Mouse (Mus musculus): ENCODE measurements around the gene Sprr2a3.
"Not testable (repeated sequence)": the region's sequence is repeated elsewhere in the genome, so short reads cannot be mapped to it uniquely, and the experiment has no call there.

Gene Sprr2a3

DNA sequence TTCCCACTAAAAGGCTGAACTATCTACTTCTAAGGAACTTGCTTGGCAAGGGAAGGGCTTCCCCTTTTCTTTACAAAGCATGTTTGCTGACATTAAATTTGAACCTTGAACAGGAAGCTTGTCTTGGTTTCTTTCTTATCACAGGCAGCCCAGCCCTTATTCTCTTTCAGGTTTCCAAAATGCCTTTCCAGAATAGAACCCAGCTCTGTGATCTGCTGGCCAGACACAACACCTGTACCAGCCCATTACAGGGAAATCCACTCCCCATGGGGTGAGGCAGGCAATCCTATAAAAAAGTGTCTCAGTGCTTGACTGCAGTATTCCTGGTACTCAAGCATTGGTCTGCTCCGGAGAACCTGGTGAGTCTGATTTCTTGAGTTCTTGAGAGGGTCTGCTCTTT lies at the start of gene Sprr2a3:
Sprr2a3 (plus strand) TSS at position 317 of the 400 bp plus-strand sequence.
- DNase-seq (ENCODE audit: low spot score in 2 of 2): not testable (repeated sequence)

GRCm38 (mm10) chr3:92236463-92237189 lies 48.6 kb upstream of the Sprr2a3 start:
- DNase-seq (ENCODE audit: low spot score in 2 of 2): not testable (repeated sequence)

DNA sequence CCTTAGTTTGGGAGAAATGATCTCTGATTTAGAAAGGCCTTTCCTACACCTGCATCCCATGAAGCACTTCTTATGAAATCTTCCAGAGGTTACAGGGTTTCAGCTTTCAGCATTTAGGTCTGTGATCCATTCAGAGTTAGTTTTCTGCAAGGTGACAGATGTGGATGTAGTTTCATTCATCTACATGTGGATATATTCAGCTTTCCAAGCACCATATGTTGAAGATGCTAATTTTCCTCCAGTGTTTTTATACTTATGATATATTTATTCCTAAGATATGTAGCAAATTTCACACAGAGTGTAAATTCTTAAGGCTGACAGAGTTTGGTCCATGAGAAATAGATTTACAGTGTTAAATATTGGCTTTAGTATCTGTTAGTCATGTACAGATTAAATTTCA lies 46.5 kb upstream of the Sprr2a3 start:
- not testable (repeated sequence) for DNase-seq (ENCODE audit: low spot score in 2 of 2)

- DNase-seq (ENCODE audit: low spot score in 2 of 2): not testable (repeated sequence)
These were observed 46.0 kb upstream of the Sprr2a3 start for GRCm38 (mm10) chr3:92239197-92239596.

- not testable (repeated sequence) for DNase-seq (ENCODE audit: low spot score in 2 of 2)
These were observed 40.4 kb upstream of the Sprr2a3 start for GRCm38 (mm10) chr3:92244833-92245232.

DNA sequence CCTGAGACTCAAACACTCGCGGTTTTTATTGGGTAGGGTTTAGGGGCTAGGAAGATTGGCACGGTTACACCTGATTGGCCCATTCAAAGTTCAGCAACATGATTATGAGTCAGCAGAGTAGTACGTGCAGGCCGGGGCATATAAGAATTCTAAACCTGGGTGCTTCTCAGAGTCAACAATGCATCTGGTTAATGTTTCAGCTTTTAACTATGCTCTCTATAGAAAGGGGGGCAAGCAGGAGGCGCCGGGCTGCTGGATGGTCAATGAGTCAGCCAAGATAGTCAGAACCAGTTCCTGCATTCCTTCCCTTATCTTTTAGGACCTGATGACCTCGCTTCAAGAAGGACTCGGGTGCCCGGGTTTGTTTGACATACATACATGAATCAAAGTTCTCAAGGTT lies 39.0 kb upstream of the Sprr2a3 start:
- DNase-seq (ENCODE audit: low spot score in 2 of 2): not testable (repeated sequence)

- DNase-seq (ENCODE audit: low spot score in 2 of 2): not testable (repeated sequence)
These were observed 36.7 kb upstream of the Sprr2a3 start for GRCm38 (mm10) chr3:92248494-92248893.

GRCm38 (mm10) chr3:92250450-92250849 lies 34.8 kb upstream of the Sprr2a3 start:
- DNase-seq (ENCODE audit: low spot score in 2 of 2): not testable (repeated sequence)

DNA sequence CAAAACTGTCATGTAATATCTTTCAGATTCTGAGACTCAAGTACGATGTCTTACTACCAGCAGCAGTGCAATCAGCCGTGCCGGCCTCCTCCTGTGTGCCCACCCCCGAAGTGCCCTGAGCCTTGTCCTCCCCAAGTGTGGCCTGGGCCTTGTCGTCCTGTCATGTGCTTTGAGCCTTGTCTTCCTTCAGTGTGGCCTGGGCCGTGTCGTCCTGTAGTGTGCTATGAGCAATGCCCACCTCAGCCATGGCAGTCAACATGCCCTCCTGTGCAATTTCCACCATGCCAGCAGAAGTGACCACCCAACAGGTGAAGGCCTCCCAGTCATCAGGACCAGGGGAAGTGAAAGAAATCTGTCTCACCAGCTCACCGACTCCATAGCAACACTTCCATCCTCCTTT lies 31.4 kb upstream of the Sprr2a3 start:
- not testable (repeated sequence) for DNase-seq (ENCODE audit: low spot score in 2 of 2)

DNA sequence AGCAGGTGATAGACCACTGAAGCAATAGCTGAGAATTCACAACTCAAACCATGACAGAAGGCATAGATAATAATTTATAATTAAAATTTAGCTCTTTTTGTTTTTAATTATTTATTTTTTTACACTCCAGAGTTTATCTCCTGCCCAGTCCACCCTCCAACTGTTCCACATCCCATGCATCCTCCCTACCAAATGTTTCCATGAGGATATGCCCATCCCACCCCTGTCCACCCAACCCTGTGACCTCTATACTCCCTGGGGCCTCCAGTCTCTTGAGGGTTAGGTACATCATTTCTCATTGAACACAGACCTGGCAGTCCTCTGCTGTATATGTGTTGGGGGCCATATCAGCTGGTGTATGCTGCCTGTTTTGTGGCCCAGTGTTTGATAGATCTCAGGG lies 26.7 kb upstream of the Sprr2a3 start:
- not testable (repeated sequence) for DNase-seq (ENCODE audit: low spot score in 2 of 2)

GRCm38 (mm10) chr3:92263462-92263861 lies 21.8 kb upstream of the Sprr2a3 start:
- DNase-seq (ENCODE audit: low spot score in 2 of 2): not testable (repeated sequence)

- not testable (repeated sequence) for DNase-seq (ENCODE audit: low spot score in 2 of 2)
These were observed 13.7 kb upstream of the Sprr2a3 start for GRCm38 (mm10) chr3:92271414-92271985.

DNA sequence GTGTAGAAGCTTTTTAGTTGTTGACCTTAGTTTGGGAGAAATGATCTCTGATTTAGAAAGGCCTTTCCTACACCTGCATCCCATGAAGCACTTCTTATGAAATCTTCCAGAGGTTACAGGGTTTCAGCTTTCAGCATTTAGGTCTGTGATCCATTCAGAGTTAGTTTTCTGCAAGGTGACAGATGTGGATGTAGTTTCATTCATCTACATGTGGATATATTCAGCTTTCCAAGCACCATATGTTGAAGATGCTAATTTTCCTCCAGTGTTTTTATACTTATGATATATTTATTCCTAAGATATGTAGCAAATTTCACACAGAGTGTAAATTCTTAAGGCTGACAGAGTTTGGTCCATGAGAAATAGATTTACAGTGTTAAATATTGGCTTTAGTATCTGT lies 11.7 kb upstream of the Sprr2a3 start:
- DNase-seq (ENCODE audit: low spot score in 2 of 2): not testable (repeated sequence)

- not testable (repeated sequence) for DNase-seq (ENCODE audit: low spot score in 2 of 2)
These were observed 11.2 kb upstream of the Sprr2a3 start for GRCm38 (mm10) chr3:92274018-92274417.

- DNase-seq (ENCODE audit: low spot score in 2 of 2): not testable (repeated sequence)
These were observed 5.6 kb upstream of the Sprr2a3 start for GRCm38 (mm10) chr3:92279663-92280062.

DNA sequence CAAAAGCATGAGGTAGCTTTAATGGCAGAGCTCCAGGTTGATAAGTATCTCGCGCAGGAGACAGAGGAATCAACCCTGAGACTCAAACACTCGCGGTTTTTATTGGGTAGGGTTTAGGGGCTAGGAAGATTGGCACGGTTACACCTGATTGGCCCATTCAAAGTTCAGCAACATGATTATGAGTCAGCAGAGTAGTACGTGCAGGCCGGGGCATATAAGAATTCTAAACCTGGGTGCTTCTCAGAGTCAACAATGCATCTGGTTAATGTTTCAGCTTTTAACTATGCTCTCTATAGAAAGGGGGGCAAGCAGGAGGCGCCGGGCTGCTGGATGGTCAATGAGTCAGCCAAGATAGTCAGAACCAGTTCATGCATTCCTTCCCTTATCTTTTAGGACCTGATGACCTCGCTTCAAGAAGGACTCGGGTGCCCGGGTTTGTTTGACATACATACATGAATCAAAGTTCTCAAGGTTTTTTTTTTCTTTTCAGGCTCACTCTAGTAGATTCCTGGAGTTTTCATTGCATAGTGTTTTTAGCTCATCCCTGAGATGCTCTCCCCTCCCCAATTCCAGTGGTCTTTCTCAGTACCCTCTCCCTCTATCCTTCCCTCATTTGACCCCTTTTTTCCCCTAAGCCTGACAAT lies 4.1 kb upstream of the Sprr2a3 start:
- not testable (repeated sequence) for DNase-seq (ENCODE audit: low spot score in 2 of 2)

- DNase-seq (ENCODE audit: low spot score in 2 of 2): not testable (repeated sequence)
These were observed 3.3 kb downstream of the Sprr2a3 start for GRCm38 (mm10) chr3:92288489-92288888.

DNA sequence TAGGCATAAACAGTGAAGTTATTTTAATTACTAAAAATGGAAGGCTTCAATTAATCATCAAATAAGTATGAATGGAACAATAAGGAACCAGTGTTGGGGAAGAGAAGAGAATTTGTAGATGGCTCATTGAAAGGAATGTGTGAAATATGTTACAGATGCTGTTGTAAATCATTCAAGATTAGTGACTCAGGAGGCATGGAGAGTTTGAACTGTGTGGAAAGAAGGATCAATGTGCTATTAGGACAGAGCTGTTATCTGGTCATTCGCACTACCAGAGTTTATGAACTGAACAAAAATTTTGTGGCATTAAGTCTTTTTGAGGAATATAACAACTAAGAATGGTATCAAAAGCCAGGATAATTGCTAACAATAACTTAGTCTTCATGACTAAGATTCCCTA lies 22.2 kb downstream of the Sprr2a3 start:
- no peak for DNase-seq (ENCODE audit: low spot score in 2 of 2)

DNA sequence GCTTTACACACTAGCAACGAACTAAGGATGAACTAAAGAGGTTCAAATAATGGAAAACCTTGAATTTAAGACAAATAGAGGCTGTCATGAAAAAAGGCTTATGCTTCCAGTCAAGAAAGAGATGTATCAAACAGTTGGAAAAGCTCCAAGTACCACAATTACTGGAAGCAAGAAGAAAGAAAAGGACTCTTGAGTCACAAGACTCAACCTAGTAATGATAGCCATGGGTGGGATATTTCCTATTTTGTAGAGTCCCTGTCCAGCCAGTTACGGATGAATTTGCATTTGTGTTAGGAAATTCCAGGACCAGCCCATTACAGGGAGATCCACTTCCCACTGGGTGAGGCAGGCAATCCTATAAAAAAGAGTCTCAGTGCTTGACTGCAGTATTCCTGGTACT lies 31.1 kb downstream of the Sprr2a3 start, which contains the start of gene Sprr2b:
Sprr2b (plus strand) TSS at position 301 of the 400 bp plus-strand sequence.
- DNase-seq (ENCODE audit: low spot score in 2 of 2): no peak

DNA sequence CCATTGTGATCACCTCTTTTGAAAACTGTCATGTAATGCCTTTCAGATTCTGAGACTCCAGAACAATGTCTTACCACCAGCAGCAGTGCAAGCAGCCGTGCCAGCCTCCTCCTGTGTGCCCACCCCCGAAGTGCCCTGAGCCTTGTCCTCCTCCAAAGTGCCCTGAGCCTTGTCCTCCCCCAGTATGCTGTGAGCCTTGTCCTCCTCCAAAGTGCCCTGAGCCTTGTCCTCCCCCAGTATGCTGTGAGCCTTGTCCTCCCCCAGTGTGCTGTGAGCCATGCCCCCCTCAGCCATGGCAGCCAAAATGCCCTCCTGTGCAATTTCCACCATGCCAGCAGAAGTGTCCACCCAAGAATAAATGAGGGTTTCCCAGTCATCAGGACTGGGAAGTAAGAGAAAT lies 32.2 kb downstream of the Sprr2a3 start:
- no peak for DNase-seq (ENCODE audit: low spot score in 2 of 2)

- no peak for DNase-seq (ENCODE audit: low spot score in 2 of 2)
These were observed 51.1 kb downstream of the Sprr2a3 start for GRCm38 (mm10) chr3:92336278-92336677.

DNA sequence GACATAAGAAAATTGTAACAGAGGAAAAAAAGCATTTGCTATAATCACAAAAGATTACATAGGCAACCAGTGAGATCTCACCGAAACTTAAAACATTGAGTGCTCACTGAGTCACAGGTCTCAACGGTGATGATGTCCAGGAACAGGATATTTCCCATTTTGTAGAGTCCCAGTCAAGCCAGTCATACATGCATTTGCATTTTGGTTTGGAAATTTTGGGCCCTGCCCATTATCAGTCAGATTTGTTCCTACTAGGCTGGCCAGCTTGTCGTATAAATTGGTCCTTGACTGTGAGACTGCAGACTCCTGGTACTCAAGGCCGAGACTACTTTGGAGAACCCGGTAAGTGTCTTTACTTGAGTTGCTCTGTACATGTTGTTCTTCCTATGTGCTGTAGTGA lies 53.6 kb downstream of the Sprr2a3 start, which contains the start of gene Sprr2d:
Sprr2d (plus strand) TSS at position 301 of the 400 bp plus-strand sequence.
- DNase-seq (ENCODE audit: low spot score in 2 of 2): no peak

Measured in left cerebral cortex, adult 9 months (tissue).